Mouse (Mus musculus): ENCODE data around the gene Mtm1. TPM values are rescaled to one million over a fixed set of nuclear protein-coding genes. Genes with fewer than 3 reads are reported as not detected.

The Mtm1 gene
- total RNA-seq, 1 experiment: 4.3 TPM

DNA sequence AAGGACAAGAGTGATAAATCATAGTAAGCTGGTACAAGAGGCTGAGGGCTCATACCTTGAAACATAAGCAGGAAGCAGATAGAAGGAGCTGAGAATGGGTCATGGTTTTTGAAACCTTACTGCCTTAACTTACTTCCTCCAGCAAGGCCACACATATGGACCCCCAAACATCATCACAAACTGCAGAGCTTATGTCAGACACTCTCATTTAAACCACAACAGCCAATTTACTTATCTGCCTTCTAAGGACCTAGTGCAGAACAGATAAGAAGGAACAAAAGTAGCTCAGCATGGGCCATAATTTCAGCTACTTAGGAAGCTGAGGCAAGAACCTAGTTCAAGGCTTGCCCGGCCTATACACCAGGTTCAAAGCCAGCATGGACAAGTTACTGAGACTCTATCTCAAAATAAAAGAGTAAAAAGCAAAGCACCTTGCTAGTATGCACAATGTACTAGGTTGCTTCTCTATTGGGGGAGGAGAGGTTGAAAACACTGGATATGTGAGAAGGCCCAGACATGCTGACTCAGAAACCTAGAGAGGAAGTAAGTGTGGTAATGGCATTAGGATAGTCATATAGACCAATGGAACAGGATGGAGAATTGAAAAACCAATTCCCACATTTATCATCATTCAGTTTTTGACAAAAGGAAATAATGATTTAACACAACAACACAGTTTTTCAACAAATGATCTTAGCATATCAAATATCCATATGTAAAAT, 4.6 kb upstream of the Mtm1 start:
- H3K9me3 ChIP-seq (ENCODE audit: control insufficient read depth, insufficient read depth, low read depth, low read length): no peaks in the 10 kb centered on the region
- no peak for DNase-seq (ENCODE audit: low read depth, low spot score)
- in situ Hi-C loops (cut with MboI; ENCODE audit: low sequenced_read_pairs in 2 of 2, unreplicated experiment in 2 of 2): no loop called here

DNA sequence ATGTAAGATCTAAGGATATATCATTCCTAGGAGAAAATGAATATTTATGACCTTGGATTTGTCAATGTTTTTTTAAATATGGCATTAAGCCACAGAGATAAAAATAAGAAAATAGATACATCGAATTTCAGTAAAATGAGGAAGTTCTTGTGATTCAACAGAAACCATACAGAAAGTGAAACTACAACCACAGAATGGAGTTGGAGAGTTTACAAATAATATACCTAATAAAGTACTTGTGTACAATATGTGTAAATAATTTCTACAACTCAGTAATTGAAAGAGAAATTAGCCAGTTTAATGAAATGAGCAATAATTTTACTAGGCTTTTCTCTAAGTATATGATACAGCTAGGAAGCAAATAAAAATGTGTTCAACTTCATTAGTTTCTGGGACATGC, 4.0 kb upstream of the Mtm1 start:
- no peaks in the 10 kb centered on the region for H3K36me3 ChIP-seq (ENCODE audit: control insufficient read depth, insufficient read depth, low read length, poor library complexity, severe bottlenecking)
- in situ Hi-C loops (cut with MboI; ENCODE audit: low sequenced_read_pairs in 2 of 2, unreplicated experiment in 2 of 2): no loop called here
- H3K9ac ChIP-seq (ENCODE audit: insufficient read depth, low read depth, low read length, poor library complexity, severe bottlenecking): no peak overlapping the region

More for the DNA sequence above, 4.6 kb upstream of the Mtm1 start:
- no peaks in the 10 kb centered on the region for H3K36me3 ChIP-seq (ENCODE audit: control insufficient read depth, insufficient read depth, low read length, poor library complexity, severe bottlenecking)
- H3K4me3 ChIP-seq (ENCODE audit: insufficient read depth in 1 of 2, low read depth in 1 of 2, low read length in 2 of 2, poor library complexity in 1 of 2, severe bottlenecking in 1 of 2): no peak overlapping the region
- no peak overlapping the region for H3K9ac ChIP-seq (ENCODE audit: insufficient read depth, low read depth, low read length, poor library complexity, severe bottlenecking)
- TF ChIP-seq CHD2 (IDR thresholded peaks at IDR 0.05; ENCODE audit: low read depth, low read length): no peak
- TF ChIP-seq MAFK (IDR thresholded peaks at IDR 0.05; ENCODE audit: insufficient read depth, low read depth, low read length): no peak
- no peak for TF ChIP-seq HCFC1 (IDR thresholded peaks at IDR 0.05; ENCODE audit: borderline replicate concordance, insufficient read depth, low read length)
- H3K27ac ChIP-seq (ENCODE audit: insufficient read depth, low read depth, low read length, poor library complexity, severe bottlenecking): no peak overlapping the region
- no peaks in the 10 kb centered on the region for H3K4me1 ChIP-seq (ENCODE audit: control insufficient read depth in 2 of 2, insufficient read depth in 2 of 2, low read length in 2 of 2, poor library complexity in 1 of 2)

DNA sequence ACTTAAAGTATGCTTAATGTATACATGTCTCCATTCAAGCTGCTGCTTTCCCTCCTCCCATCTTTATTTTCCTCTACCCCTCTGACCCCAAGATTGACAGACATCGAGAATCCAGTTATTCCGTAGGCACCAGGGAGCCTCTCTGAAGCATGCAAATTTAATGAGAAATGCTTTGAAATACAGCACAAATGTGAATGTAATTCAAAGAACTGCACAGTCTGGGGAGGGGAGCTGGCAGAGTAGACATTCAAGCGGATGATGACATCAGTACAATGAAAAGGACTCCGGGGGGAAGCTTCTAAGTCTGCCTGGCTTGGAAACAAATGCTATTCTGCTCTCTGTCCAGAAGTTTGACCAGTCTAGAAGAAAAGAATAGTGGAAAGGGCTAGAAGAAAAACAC, 2.3 kb downstream of the Mtm1 start:
- TF ChIP-seq CHD2 (IDR thresholded peaks at IDR 0.05; ENCODE audit: low read depth, low read length): no peak
- TF ChIP-seq HCFC1 (IDR thresholded peaks at IDR 0.05; ENCODE audit: borderline replicate concordance, insufficient read depth, low read length): no peak
- TF ChIP-seq ZC3H11A (IDR thresholded peaks at IDR 0.05; ENCODE audit: borderline replicate concordance, low read depth, low read length): no peak
- no peak for TF ChIP-seq ZNF384 (IDR thresholded peaks at IDR 0.05; ENCODE audit: low read depth, low read length)
- no peak overlapping the region for H3K27ac ChIP-seq (ENCODE audit: insufficient read depth, low read depth, low read length, poor library complexity, severe bottlenecking)
- H3K4me3 ChIP-seq (ENCODE audit: insufficient read depth in 1 of 2, low read depth in 1 of 2, low read length in 2 of 2, poor library complexity in 1 of 2, severe bottlenecking in 1 of 2): no peak overlapping the region
- H3K36me3 ChIP-seq (ENCODE audit: control insufficient read depth, insufficient read depth, low read length, poor library complexity, severe bottlenecking): no peaks in the 10 kb centered on the region
- in situ Hi-C loops (cut with MboI; ENCODE audit: low sequenced_read_pairs in 2 of 2, unreplicated experiment in 2 of 2): no loop called here
- DNase-seq (ENCODE audit: low read depth, low spot score): no peak
- no peak overlapping the region for H3K9ac ChIP-seq (ENCODE audit: insufficient read depth, low read depth, low read length, poor library complexity, severe bottlenecking)
- no peaks in the 10 kb centered on the region for H3K4me1 ChIP-seq (ENCODE audit: control insufficient read depth in 2 of 2, insufficient read depth in 2 of 2, low read length in 2 of 2, poor library complexity in 1 of 2)
- no peaks in the 10 kb centered on the region for H3K9me3 ChIP-seq (ENCODE audit: control insufficient read depth, insufficient read depth, low read depth, low read length)

More for the DNA sequence above, 4.0 kb upstream of the Mtm1 start:
- no peak overlapping the region for H3K27ac ChIP-seq (ENCODE audit: insufficient read depth, low read depth, low read length, poor library complexity, severe bottlenecking)
- H3K4me3 ChIP-seq (ENCODE audit: insufficient read depth in 1 of 2, low read depth in 1 of 2, low read length in 2 of 2, poor library complexity in 1 of 2, severe bottlenecking in 1 of 2): no peak overlapping the region
- TF ChIP-seq ZC3H11A (IDR thresholded peaks at IDR 0.05; ENCODE audit: borderline replicate concordance, low read depth, low read length) (no peak), CHD2 (IDR thresholded peaks at IDR 0.05; ENCODE audit: low read depth, low read length) (no peak), ZNF384 (IDR thresholded peaks at IDR 0.05; ENCODE audit: low read depth, low read length) (no peak), MAFK (IDR thresholded peaks at IDR 0.05; ENCODE audit: insufficient read depth, low read depth, low read length) (no peak)
- H3K4me1 ChIP-seq (ENCODE audit: control insufficient read depth in 2 of 2, insufficient read depth in 2 of 2, low read length in 2 of 2, poor library complexity in 1 of 2): no peaks in the 10 kb centered on the region
- no peaks in the 10 kb centered on the region for H3K9me3 ChIP-seq (ENCODE audit: control insufficient read depth, insufficient read depth, low read depth, low read length)
- no peak for DNase-seq (ENCODE audit: low read depth, low spot score)

DNA sequence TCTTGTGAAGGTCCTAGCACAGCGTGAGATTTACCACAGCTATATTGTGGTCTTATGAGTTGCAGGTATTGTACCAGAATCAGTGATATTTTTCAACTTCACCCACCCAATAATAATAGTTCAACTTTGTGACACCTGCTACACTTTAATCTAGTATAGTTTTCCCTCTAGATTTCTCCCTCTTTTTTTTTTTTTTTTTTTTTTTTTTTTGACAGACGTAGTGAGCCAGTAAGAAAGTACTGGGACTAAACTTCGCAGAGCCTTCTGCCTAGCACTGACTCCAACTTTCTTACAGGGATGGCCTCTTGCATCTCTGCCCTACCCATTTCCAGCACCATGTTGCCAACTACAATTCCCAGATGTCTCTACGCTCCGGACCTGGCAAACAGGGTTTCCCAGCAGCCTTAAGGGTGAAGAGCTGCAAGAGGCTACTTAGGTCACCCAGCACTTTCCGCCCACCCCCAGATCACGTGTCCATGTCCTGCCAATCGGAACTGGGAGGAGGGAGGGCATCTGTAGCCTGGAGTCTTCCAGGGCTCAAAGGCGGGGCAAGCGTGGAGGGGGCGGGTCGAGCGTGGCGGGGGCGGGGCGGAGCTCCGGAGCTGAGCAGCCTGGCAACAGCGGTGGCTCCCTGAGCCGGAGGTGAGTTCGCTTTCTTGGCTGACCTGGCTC, 4.0 kb downstream of the Mtm1 start:
- peak; percentile 81 for DNase-seq (ENCODE audit: low read depth, low spot score)
- Histone ChIP-seq H3K36me3 (ENCODE audit: control insufficient read depth, insufficient read depth, low read length, poor library complexity, severe bottlenecking) (no peaks in the 10 kb centered on the region), H3K4me3 (ENCODE audit: insufficient read depth in 1 of 2, low read depth in 1 of 2, low read length in 2 of 2, poor library complexity in 1 of 2, severe bottlenecking in 1 of 2) (peak overlapping the region; percentile 74 to 84), H3K9me3 (ENCODE audit: control insufficient read depth, insufficient read depth, low read depth, low read length) (no peaks in the 10 kb centered on the region), H3K9ac (ENCODE audit: insufficient read depth, low read depth, low read length, poor library complexity, severe bottlenecking) (peak overlapping the region; percentile 70), H3K27ac (ENCODE audit: insufficient read depth, low read depth, low read length, poor library complexity, severe bottlenecking) (no peak overlapping the region), H3K4me1 (ENCODE audit: control insufficient read depth in 2 of 2, insufficient read depth in 2 of 2, low read length in 2 of 2, poor library complexity in 1 of 2) (0 out of 4 replicates have a peak, but pooled peaks cover 0 to 1% of the 10 kb centered on the region in 2 experiments)
- TF ChIP-seq HCFC1 (IDR thresholded peaks at IDR 0.05; ENCODE audit: borderline replicate concordance, insufficient read depth, low read length) (peak; percentile 77; the same call in 1 of the 2 replicates), CHD2 (IDR thresholded peaks at IDR 0.05; ENCODE audit: low read depth, low read length) (no peak), MAFK (IDR thresholded peaks at IDR 0.05; ENCODE audit: insufficient read depth, low read depth, low read length) (no peak), ZC3H11A (IDR thresholded peaks at IDR 0.05; ENCODE audit: borderline replicate concordance, low read depth, low read length) (no peak), ZNF384 (IDR thresholded peaks at IDR 0.05; ENCODE audit: low read depth, low read length) (0 out of 2 replicates have a peak, but pooled peaks have one; percentile 27)
- in situ Hi-C loops (cut with MboI; ENCODE audit: low sequenced_read_pairs in 2 of 2, unreplicated experiment in 2 of 2): no loop called here
